ENCODE assay signal across 9 mouse cellular contexts in genomic region chr3:32615376-32615775, GRCm38 (mm10). TPM values are rescaled to one million over a fixed set of nuclear protein-coding genes. Genes with fewer than 3 reads are reported as not detected.
A peak's percentile ranks its signal among the peaks of the same experiment; 100 is the strongest.
DNase-seq lines count a peak whose midpoint lies in the region; ATAC-seq and TF ChIP-seq lines count a peak whose summit lies in the region.
"Had no signal": no experiment of that assay in that cellular context is flagged by ENCODE, and none has a peak within 500 bp of the region (broad histone marks: within the 10 kb centered on the region; RNA-seq: fewer than 3 reads in every experiment).

No protein-coding gene starts in this region.

- no peaks in the 10 kb centered on the region for H3K9me3 ChIP-seq in lung, embryonic 14.5 days (ENCODE audit: low read depth, low read length)
- H3K9me3 ChIP-seq in limb, embryonic 12.5 days, result no peaks in the 10 kb centered on the region
- H3K9me3 ChIP-seq in stomach, embryonic 14.5 days (ENCODE audit: control insufficient read depth, low read depth, low read length), result no peaks in the 10 kb centered on the region

- no peaks in the 10 kb centered on the region for H3K4me1 ChIP-seq in lung, embryonic 14.5 days (ENCODE audit: insufficient read depth)
- H3K4me1 ChIP-seq in embryonic fibroblast, embryonic 13.5 days (ENCODE audit: control insufficient read depth, insufficient read depth, low read length), result peaks cover 6% of the 10 kb centered on the region; the same call in 1 of the 2 replicates
- peaks cover 3% of the 10 kb centered on the region; the same call in 1 of the 2 replicates for H3K4me1 ChIP-seq in limb, embryonic 12.5 days (replicated peaks)
- peaks cover 6% of the 10 kb centered on the region; the same call in 1 of the 2 replicates for H3K4me1 ChIP-seq in stomach, embryonic 14.5 days (ENCODE audit: control insufficient read depth, insufficient read depth, low read length)

- peak overlapping the region; percentile 65 for H3K9ac ChIP-seq in lung, embryonic 14.5 days
- H3K9ac ChIP-seq in limb, embryonic 12.5 days (replicated peaks), result no peak overlapping the region
- no peak overlapping the region for H3K9ac ChIP-seq in stomach, embryonic 14.5 days (replicated peaks; ENCODE audit: low read depth, low read length)

- H3K27me3 ChIP-seq in lung, embryonic 14.5 days (ENCODE audit: insufficient read depth, low read length), result peaks cover 5% of the 10 kb centered on the region; the same call in 1 of the 2 replicates
- H3K27me3 ChIP-seq in limb, embryonic 12.5 days, result no peaks in the 10 kb centered on the region
- H3K27me3 ChIP-seq in stomach, embryonic 14.5 days (ENCODE audit: control insufficient read depth, insufficient read depth, low read length), result no peaks in the 10 kb centered on the region

- peak overlapping the region; percentile 65 for H3K4me2 ChIP-seq in lung, embryonic 14.5 days
- H3K4me2 ChIP-seq in limb, embryonic 12.5 days, result peak overlapping the region; percentile 58
- H3K4me2 ChIP-seq in stomach, embryonic 14.5 days (replicated peaks; ENCODE audit: low read depth, low read length), result peak overlapping the region; percentile 51

- H3K36me3 ChIP-seq in lung, embryonic 14.5 days (ENCODE audit: insufficient read depth), result no peaks in the 10 kb centered on the region
- H3K36me3 ChIP-seq in limb, embryonic 12.5 days, result peaks cover 5% of the 10 kb centered on the region; the same call in 1 of the 2 replicates
- H3K36me3 ChIP-seq in stomach, embryonic 14.5 days (ENCODE audit: control insufficient read depth, insufficient read depth, low read length), result no peaks in the 10 kb centered on the region

- 33% methylated on average over 5 of the region's 5 CpGs for WGBS in lung, embryonic 14.5 days
- 72% methylated on average over 5 of the region's 5 CpGs for WGBS in limb, embryonic 12.5 days
- 32% methylated on average over 5 of the region's 5 CpGs for WGBS in stomach, embryonic 14.5 days

- TF ChIP-seq CTCF in lung, embryonic 14.5 days (IDR thresholded peaks at IDR 0.05; ENCODE audit: low read depth), result no peak
- no peak for TF ChIP-seq CTCF in embryonic fibroblast, embryonic 13.5 days (IDR thresholded peaks at IDR 0.05; ENCODE audit: borderline replicate concordance, insufficient read depth, low read length)

- no peak for TF ChIP-seq POLR2A in embryonic fibroblast, embryonic 13.5 days (IDR thresholded peaks at IDR 0.05; ENCODE audit: low read depth, low read length)

- no peak for ATAC-seq in lung, embryonic 14.5 days (ENCODE audit: insufficient read depth)
- no peak for ATAC-seq in limb, embryonic 12.5 days (ENCODE audit: insufficient number of reproducible peaks, insufficient read depth, low FRiP score, low TSS enrichment, low read depth)
- no peak for ATAC-seq in stomach, embryonic 14.5 days (ENCODE audit: insufficient number of reproducible peaks, insufficient read depth, low FRiP score, low read depth)
- ATAC-seq in erythroid progenitor cell, adult 5-6 weeks (replicated peaks; ENCODE audit: low FRiP score, poor library complexity, severe bottlenecking), result no peak

- H3K27ac ChIP-seq in lung, embryonic 14.5 days (ENCODE audit: low read depth), result no peak overlapping the region
- peak overlapping the region; percentile 77; the same call in 1 of the 2 replicates for H3K27ac ChIP-seq in embryonic fibroblast, embryonic 13.5 days (ENCODE audit: insufficient read depth, low read length)
- H3K27ac ChIP-seq in limb, embryonic 12.5 days, result no peak overlapping the region
- H3K27ac ChIP-seq in stomach, embryonic 14.5 days (ENCODE audit: low read length), result no peak overlapping the region

- peak; percentile 55 for DNase-seq in lung, embryonic 14.5 days
- DNase-seq in lung, postnatal 4 days, result no peak
- no peak for DNase-seq in adrenal gland, postnatal 14 days
- no peak for DNase-seq in left cerebral cortex, postnatal 25 days (ENCODE audit: low spot score in 2 of 2)
- DNase-seq: adrenal gland, postnatal 25 days had no signal

- H3K4me3 ChIP-seq in lung, embryonic 14.5 days (ENCODE audit: low read depth, low read length), result peak overlapping the region; percentile 68
- H3K4me3 ChIP-seq in embryonic fibroblast, embryonic 13.5 days (ENCODE audit: insufficient read depth, low read length), result peak overlapping the region; percentile 69
- H3K4me3 ChIP-seq in limb, embryonic 12.5 days (replicated peaks), result peak overlapping the region; percentile 70
- peak overlapping the region; percentile 53 for H3K4me3 ChIP-seq in stomach, embryonic 14.5 days (ENCODE audit: low read depth, low read length)

- intact Hi-C loops in left cerebral cortex, postnatal 25 days (cut with DNase I), result no loop called here

RNA-seq across cellular contexts. Expression of gene Gnb4, which starts 1.0 kb away (rescaled TPM):
- 71.0 and 71.4 TPM in 2 replicates for polyA plus RNA-seq in lung, embryonic 14.5 days (2014; fragmentation: Nextera tagmentation; extraction: Ambion mirVana)
- polyA plus RNA-seq in embryonic fibroblast, embryonic 13.5 days (2011; ENCODE audit: insufficient read length, low read depth, missing spikeins), result 31.7 and 44.8 TPM in 2 replicates
- polyA plus RNA-seq in limb, embryonic 12.5 days (2016; fragmentation: Nextera tagmentation; extraction: Ambion mirVana), result 47.8 and 54.0 TPM in 2 replicates
- 74.8 and 80.4 TPM in 2 replicates for polyA plus RNA-seq in stomach, embryonic 14.5 days (2014; fragmentation: Nextera tagmentation; extraction: Ambion mirVana)
- total RNA-seq in erythroid progenitor cell, adult 5-6 weeks (2015; ENCODE audit: low replicate concordance), result 0.36 and 2.1 TPM in 2 replicates
- total RNA-seq in erythroid progenitor cell, adult 5-6 weeks (2017; ENCODE audit: low replicate concordance), result 4.9 TPM in 1 of 2 replicates, not detected in the other
- total RNA-seq in adrenal gland, postnatal 14 days (2021), result 43.7 and 44.4 TPM in 2 replicates
- total RNA-seq in left cerebral cortex, postnatal 25 days (2021), result 10 to 100 TPM; 44.5 to 47.1 TPM
